Comparison of ENCODE assay signal across 7 mouse cellular contexts in the genomic region with DNA sequence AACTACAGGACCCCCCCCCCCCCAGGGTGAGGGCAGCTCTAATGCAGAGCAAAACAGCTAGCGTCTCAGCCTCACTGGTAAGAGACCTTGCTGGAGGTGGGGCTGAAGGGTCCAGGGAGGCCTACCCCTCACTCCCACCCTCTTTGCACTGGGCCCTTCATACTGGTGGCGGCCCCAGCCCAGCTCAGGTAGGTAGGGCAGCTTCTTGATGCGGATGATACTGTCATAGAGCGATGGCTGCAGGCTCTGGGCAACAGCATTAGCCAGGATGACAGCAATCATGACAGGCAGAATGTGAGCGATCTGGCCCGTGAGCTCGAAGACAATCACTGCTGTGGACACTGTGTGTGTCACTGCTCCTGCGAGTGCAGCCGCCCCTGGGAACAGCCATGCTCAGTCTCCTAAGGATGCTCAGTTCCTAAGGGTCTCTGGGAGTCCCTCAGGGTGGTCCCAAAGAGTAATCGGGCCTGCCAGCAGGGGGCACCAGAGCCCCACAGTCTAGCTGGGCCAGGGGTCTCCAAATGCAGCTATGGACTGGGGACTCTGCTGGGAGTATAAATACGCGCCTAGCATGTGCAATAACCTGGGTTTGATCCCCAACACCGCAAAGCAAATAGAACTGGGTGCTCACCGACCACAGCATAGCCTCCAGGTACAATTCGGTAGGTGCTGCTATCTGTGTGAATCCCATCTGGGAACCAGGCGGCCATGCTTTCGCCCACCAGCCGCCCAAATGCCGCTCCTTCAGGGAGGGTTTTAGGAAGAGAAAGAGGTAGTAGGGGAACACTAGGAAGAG. TPM values are rescaled to one million over a fixed set of nuclear protein-coding genes. Genes with fewer than 3 reads are reported as not detected.
DNase-seq lines count a peak whose midpoint lies in the region; ATAC-seq and TF ChIP-seq lines count a peak whose summit lies in the region.

No protein-coding gene starts in this region.

- H3K27ac ChIP-seq in left cerebral cortex, adult 2 months = no peak overlapping the region
- no peak overlapping the region; the same call in 1 of the 2 replicates for H3K27ac ChIP-seq in hindbrain, embryonic 10.5 days
- no peak overlapping the region for H3K27ac ChIP-seq in midbrain, embryonic 12.5 days (replicated peaks)

- WGBS in hindbrain, embryonic 10.5 days = 77% methylated on average over 19 of the region's 19 CpGs
- WGBS in midbrain, embryonic 12.5 days = 75% methylated on average over 19 of the region's 19 CpGs

- TF ChIP-seq CTCF in left cerebral cortex, adult 2 months (IDR thresholded peaks at IDR 0.05) = peak; percentile 71

- H3K27me3 ChIP-seq in hindbrain, embryonic 10.5 days (ENCODE audit: insufficient read depth, poor library complexity, severe bottlenecking) = no peaks in the 10 kb centered on the region
- no peaks in the 10 kb centered on the region for H3K27me3 ChIP-seq in midbrain, embryonic 12.5 days

- no peak overlapping the region for H3K4me3 ChIP-seq in left cerebral cortex, adult 2 months
- H3K4me3 ChIP-seq in hindbrain, embryonic 10.5 days = no peak overlapping the region
- no peak overlapping the region for H3K4me3 ChIP-seq in midbrain, embryonic 12.5 days

- intact Hi-C loops in left cerebral cortex, adult 2 months (cut with DNase I) = no loop called here
- intact Hi-C loops in left cerebral cortex, postnatal 25 days (cut with DNase I) = no loop called here

- DNase-seq in left cerebral cortex, adult 2 months (ENCODE audit: extremely low spot score in 1 of 2, low spot score in 2 of 2) = peak in 1 of 2 experiments; percentile 38
- no peak for DNase-seq in left cerebral cortex, postnatal 25 days (ENCODE audit: low spot score in 2 of 2)
- peak; percentile 70 to 76 for DNase-seq in cerebellum, postnatal 14 days
- peak; percentile 81 for DNase-seq in hindbrain, embryonic 10.5 days (ENCODE audit: low spot score)
- peak; percentile 82 for DNase-seq in thymus, postnatal 14 days
- no peak for DNase-seq in gastrocnemius, postnatal 10 days

- ATAC-seq in midbrain, embryonic 12.5 days (ENCODE audit: low FRiP score, low read depth) = peak; percentile 71

- no peaks in the 10 kb centered on the region for H3K9me3 ChIP-seq in hindbrain, embryonic 10.5 days
- no peaks in the 10 kb centered on the region for H3K9me3 ChIP-seq in midbrain, embryonic 12.5 days

- H3K36me3 ChIP-seq in hindbrain, embryonic 10.5 days = peaks cover 93% of the 10 kb centered on the region
- H3K36me3 ChIP-seq in midbrain, embryonic 12.5 days = peaks cover 72% of the 10 kb centered on the region

- H3K4me1 ChIP-seq in hindbrain, embryonic 10.5 days (replicated peaks) = peaks cover 42% of the 10 kb centered on the region
- H3K4me1 ChIP-seq in midbrain, embryonic 12.5 days = peaks cover 5% of the 10 kb centered on the region

- no peak overlapping the region for H3K4me2 ChIP-seq in midbrain, embryonic 12.5 days (replicated peaks)

- no peak overlapping the region for H3K9ac ChIP-seq in midbrain, embryonic 12.5 days (replicated peaks)

RNA-seq across cellular contexts. Expression of a gene that starts 8.3 kb away (rescaled TPM):
- 10 to 100 TPM; 22.5 to 28.6 TPM for total RNA-seq in left cerebral cortex, adult 2 months (2021)
- 10 to 100 TPM; 23.0 to 23.6 TPM for total RNA-seq in left cerebral cortex, postnatal 25 days (2021)
- polyA plus RNA-seq in hindbrain, embryonic 10.5 days (2016; fragmentation: Nextera tagmentation; extraction: Ambion mirVana) = 114 and 140 TPM in 2 replicates
- 84.5 and 87.6 TPM in 2 replicates for polyA plus RNA-seq in midbrain, embryonic 12.5 days (2016; fragmentation: Nextera tagmentation; extraction: Ambion mirVana)
- total RNA-seq in gastrocnemius, postnatal 10 days (2021) = 10 to 100 TPM; 11.6 to 13.5 TPM

RNA-seq across cellular contexts. Expression of a gene that starts 8.4 kb away (rescaled TPM):
- total RNA-seq in left cerebral cortex, adult 2 months (2021) = 10 to 100 TPM; 74.8 to 79.3 TPM
- 10 to 100 TPM; 58.7 to 60.9 TPM for total RNA-seq in left cerebral cortex, postnatal 25 days (2021)
- polyA plus RNA-seq in hindbrain, embryonic 10.5 days (2016; fragmentation: Nextera tagmentation; extraction: Ambion mirVana) = 15.5 and 22.1 TPM in 2 replicates
- 30.7 and 32.8 TPM in 2 replicates for polyA plus RNA-seq in midbrain, embryonic 12.5 days (2016; fragmentation: Nextera tagmentation; extraction: Ambion mirVana)
- total RNA-seq in gastrocnemius, postnatal 10 days (2021) = 1 to 10 TPM; 2.3 to 3.2 TPM

RNA-seq across cellular contexts. Expression of a gene that starts 16.1 kb away (rescaled TPM):
- 100 to 1,000 TPM; 320 to 343 TPM for total RNA-seq in left cerebral cortex, adult 2 months (2021)
- total RNA-seq in left cerebral cortex, postnatal 25 days (2021) = 100 to 1,000 TPM; 319 to 375 TPM
- 6.7 and 9.4 TPM in 2 replicates for polyA plus RNA-seq in hindbrain, embryonic 10.5 days (2016; fragmentation: Nextera tagmentation; extraction: Ambion mirVana)
- polyA plus RNA-seq in midbrain, embryonic 12.5 days (2016; fragmentation: Nextera tagmentation; extraction: Ambion mirVana) = 17.9 and 18.0 TPM in 2 replicates
- total RNA-seq in gastrocnemius, postnatal 10 days (2021) = 10 to 100 TPM; 28.0 to 29.8 TPM

RNA-seq across cellular contexts. Expression of a gene that starts 23.8 kb away (rescaled TPM):
- total RNA-seq in left cerebral cortex, adult 2 months (2021) = 10 to 100 TPM; 50.5 to 56.3 TPM
- total RNA-seq in left cerebral cortex, postnatal 25 days (2021) = 10 to 100 TPM; 31.1 to 40.6 TPM
- polyA plus RNA-seq in hindbrain, embryonic 10.5 days (2016; fragmentation: Nextera tagmentation; extraction: Ambion mirVana) = 1.6 and 3.6 TPM in 2 replicates
- polyA plus RNA-seq in midbrain, embryonic 12.5 days (2016; fragmentation: Nextera tagmentation; extraction: Ambion mirVana) = 4.8 and 5.3 TPM in 2 replicates
- 1 to 10 TPM; 5.2 to 6.3 TPM for total RNA-seq in gastrocnemius, postnatal 10 days (2021)

RNA-seq across cellular contexts. Expression of a gene that starts 25.2 kb away (rescaled TPM):
- total RNA-seq in left cerebral cortex, adult 2 months (2021) = 1 to 10 TPM; 7.5 to 8.7 TPM
- 1 to 10 TPM; 4.6 to 4.7 TPM for total RNA-seq in left cerebral cortex, postnatal 25 days (2021)
- 0.30 and 0.77 TPM in 2 replicates for polyA plus RNA-seq in hindbrain, embryonic 10.5 days (2016; fragmentation: Nextera tagmentation; extraction: Ambion mirVana)
- 0.43 and 0.63 TPM in 2 replicates for polyA plus RNA-seq in midbrain, embryonic 12.5 days (2016; fragmentation: Nextera tagmentation; extraction: Ambion mirVana)
- 1 to 10 TPM in 1 of 2 experiments, under 1 TPM in 1; 0.63 to 1.3 TPM for total RNA-seq in gastrocnemius, postnatal 10 days (2021)

Comparison
In these comparisons a context has a peak if more than half of its experiments do, and no peak if none do; other contexts are left out.
1. DNase-seq: peak in cerebellum, postnatal 14 days (2 of 2), hindbrain, embryonic 10.5 days (single experiment) and thymus, postnatal 14 days (single experiment); none in left cerebral cortex, postnatal 25 days (0 of 2) and gastrocnemius, postnatal 10 days (single experiment).
2. RNA of a gene that starts 8.4 kb away (total RNA-seq): 74.8 to 79.3 TPM in left cerebral cortex, adult 2 months and 58.7 to 60.9 TPM in left cerebral cortex, postnatal 25 days; 2.3 to 3.2 TPM in gastrocnemius, postnatal 10 days; every median in the first group is over 10 times any median in the second.
3. RNA of a gene that starts 16.1 kb away (total RNA-seq): 319 to 375 TPM in left cerebral cortex, postnatal 25 days and 320 to 343 TPM in left cerebral cortex, adult 2 months; 28.0 to 29.8 TPM in gastrocnemius, postnatal 10 days; every median in the first group is over 10 times any median in the second.